Mouse (Mus musculus): Measurements from ENCODE around the gene Slc35f1.
"Not testable (repeated sequence)": the region's sequence is repeated elsewhere in the genome, so short reads cannot be mapped to it uniquely, and the experiment has no call there.

Gene Slc35f1

GRCm38 (mm10) chr10:52791560-52791959 is 101.2 kb downstream of the Slc35f1 start:
- no peak for DNase-seq

- no peak for DNase-seq
Measured at GRCm38 (mm10) chr10:52797454-52797853, 107.1 kb downstream of the Slc35f1 start.

GRCm38 (mm10) chr10:52807808-52808207 is 117.5 kb downstream of the Slc35f1 start:
- DNase-seq = no peak

GRCm38 (mm10) chr10:52812861-52813260 is 122.5 kb downstream of the Slc35f1 start:
- DNase-seq = no peak

- DNase-seq = no peak
Measured at GRCm38 (mm10) chr10:52814358-52814757, 124.0 kb downstream of the Slc35f1 start.

GRCm38 (mm10) chr10:52819661-52820060 is 129.3 kb downstream of the Slc35f1 start:
- no peak for DNase-seq

- DNase-seq = no peak
Measured at GRCm38 (mm10) chr10:52822909-52823308, 132.6 kb downstream of the Slc35f1 start.

- DNase-seq = no peak
Measured at GRCm38 (mm10) chr10:52825746-52826145, 135.4 kb downstream of the Slc35f1 start.

GRCm38 (mm10) chr10:52840819-52841218 is 150.5 kb downstream of the Slc35f1 start:
- DNase-seq = no peak

- DNase-seq = no peak
Measured at GRCm38 (mm10) chr10:52851994-52852393, 161.7 kb downstream of the Slc35f1 start.

- DNase-seq = no peak
Measured at GRCm38 (mm10) chr10:52860851-52861250, 170.5 kb downstream of the Slc35f1 start.

- no peak for DNase-seq
Measured at GRCm38 (mm10) chr10:52864936-52865335, 174.6 kb downstream of the Slc35f1 start.

- DNase-seq = no peak
Measured at GRCm38 (mm10) chr10:52871110-52871509, 180.8 kb downstream of the Slc35f1 start.

- no peak for DNase-seq
Measured at GRCm38 (mm10) chr10:52874133-52874532, 183.8 kb downstream of the Slc35f1 start.

GRCm38 (mm10) chr10:52874712-52875111 is 184.4 kb downstream of the Slc35f1 start:
- DNase-seq = no peak

- no peak for DNase-seq
Measured at GRCm38 (mm10) chr10:52877263-52878021, 187.1 kb downstream of the Slc35f1 start.

GRCm38 (mm10) chr10:52878093-52878801 is 187.9 kb downstream of the Slc35f1 start:
- DNase-seq = no peak

GRCm38 (mm10) chr10:52896724-52897123 is 206.4 kb downstream of the Slc35f1 start:
- not testable (repeated sequence) for DNase-seq

GRCm38 (mm10) chr10:52904914-52905313 is 214.6 kb downstream of the Slc35f1 start:
- DNase-seq = no peak

GRCm38 (mm10) chr10:52911762-52912161 is 221.4 kb downstream of the Slc35f1 start:
- no peak for DNase-seq

- no peak for DNase-seq
Measured at GRCm38 (mm10) chr10:52918715-52919114, 228.4 kb downstream of the Slc35f1 start.

- no peak for DNase-seq
Measured at GRCm38 (mm10) chr10:52923143-52923542, 232.8 kb downstream of the Slc35f1 start.

- no peak for DNase-seq
Measured at GRCm38 (mm10) chr10:52926330-52926729, 236.0 kb downstream of the Slc35f1 start.

GRCm38 (mm10) chr10:52932159-52932558 is 241.8 kb downstream of the Slc35f1 start:
- no peak for DNase-seq
